Mouse (Mus musculus) embryonic facial prominence, embryonic 12.5 days (tissue): ENCODE data around the gene Plcb1. TPM values are rescaled to one million over a fixed set of nuclear protein-coding genes. Genes with fewer than 3 reads are reported as not detected.

Experiments
- ATAC-seq: fragments of 200-750 bp; cut with Nextera tagmentation; 2 replicates; pipeline ENCODE4 v1.8.0; 2017; ENCODE audit not compliant: insufficient number of reproducible peaks, insufficient read depth, low FRiP score, low TSS enrichment
- H3K27ac ChIP-seq: fragments of 300-500 bp; sonication (generic); 2 replicates; pipeline ENCODE4 v1.5.1; 2016; ENCODE audit warnings: mild to moderate bottlenecking
- H3K27me3 ChIP-seq: fragments of 300-500 bp; sonication (generic); 2 replicates; pipeline ENCODE4 v1.6.1; 2016; ENCODE audit warnings: mild to moderate bottlenecking, moderate library complexity
- H3K36me3 ChIP-seq: fragments of 300-500 bp; sonication (generic); 2 replicates; pipeline ENCODE4 v1.6.1; 2016; ENCODE audit warnings: mild to moderate bottlenecking
- H3K4me1 ChIP-seq: fragments of 300-500 bp; sonication (generic); 2 replicates; pipeline ENCODE4 v1.6.1; 2016
- H3K4me2 ChIP-seq: fragments of 300-500 bp; sonication (generic); replicated peaks from 2 replicates; pipeline ENCODE4 v1.6.1; 2016; ENCODE audit warnings: mild to moderate bottlenecking, moderate library complexity
- H3K4me3 ChIP-seq: fragments of 300-500 bp; sonication (generic); 2 replicates; pipeline ENCODE4 v1.5.1; 2016; ENCODE audit warnings: mild to moderate bottlenecking
- H3K9ac ChIP-seq: fragments of 300-500 bp; sonication (generic); 2 replicates; pipeline ENCODE4 v1.6.1; 2016; ENCODE audit warnings: mild to moderate bottlenecking, moderate library complexity
- H3K9me3 ChIP-seq: fragments of 300-500 bp; sonication (generic); 2 replicates; pipeline ENCODE4 v1.6.1; 2016; ENCODE audit warnings: mild to moderate bottlenecking, moderate library complexity
- WGBS: fragments of 180-500 bp; shearing (Covaris S2); methylation state at CpG from one replicate; pipeline ENCODE4 v1.1.7; 2016; 5-methylcytosine and 5-hydroxymethylcytosine counted together
- polyA plus RNA-seq: library from polyadenylated mRNA; unstranded; fragments of >200 nt; fragmentation: Nextera tagmentation; extraction: Ambion mirVana; gene quantifications from 2 replicates; pipeline ENCODE4 v1.2.1, GENCODE M21; 2016

The Plcb1 gene
- polyA plus RNA-seq, 1 experiment from 2014 or later: 16.5 TPM

- H3K4me2 ChIP-seq: no peak overlapping the region
- H3K4me1 ChIP-seq: peaks cover 8% of the 10 kb centered on the region; the same call in 1 of the 2 replicates
- no peak overlapping the region for H3K4me3 ChIP-seq
- no peaks in the 10 kb centered on the region for H3K27me3 ChIP-seq
- no peak for ATAC-seq
- H3K9me3 ChIP-seq: no peaks in the 10 kb centered on the region
- WGBS: 9% methylated on average over 4 of the region's 4 CpGs
- no peak overlapping the region for H3K27ac ChIP-seq
- H3K9ac ChIP-seq: no peak overlapping the region
- no peaks in the 10 kb centered on the region for H3K36me3 ChIP-seq
Measured at GRCm38 (mm10) chr2:135035640-135036260, 249.9 kb downstream of the Plcb1 start.

GRCm38 (mm10) chr2:135048791-135049190, 262.9 kb downstream of the Plcb1 start:
- Histone ChIP-seq H3K9me3 (no peaks in the 10 kb centered on the region), H3K9ac (no peak overlapping the region), H3K27ac (no peak overlapping the region), H3K27me3 (no peaks in the 10 kb centered on the region), H3K4me2 (no peak overlapping the region), H3K4me1 (no peaks in the 10 kb centered on the region), H3K4me3 (no peak overlapping the region), H3K36me3 (no peaks in the 10 kb centered on the region)
- no peak for ATAC-seq
- WGBS: 69% methylated on average over 2 of the region's 2 CpGs

GRCm38 (mm10) chr2:135049283-135049682, 263.4 kb downstream of the Plcb1 start:
- Histone ChIP-seq H3K4me2 (no peak overlapping the region), H3K27ac (no peak overlapping the region), H3K36me3 (no peaks in the 10 kb centered on the region), H3K27me3 (no peaks in the 10 kb centered on the region), H3K9me3 (no peaks in the 10 kb centered on the region), H3K4me1 (no peaks in the 10 kb centered on the region), H3K9ac (no peak overlapping the region), H3K4me3 (no peak overlapping the region)
- no peak for ATAC-seq
- WGBS: 59% methylated on average over 6 of the region's 6 CpGs

GRCm38 (mm10) chr2:135051540-135052288, 265.8 kb downstream of the Plcb1 start:
- Histone ChIP-seq H3K9ac (no peak overlapping the region), H3K27me3 (no peaks in the 10 kb centered on the region), H3K4me2 (no peak overlapping the region), H3K27ac (no peak overlapping the region), H3K4me1 (no peaks in the 10 kb centered on the region), H3K4me3 (no peak overlapping the region), H3K9me3 (no peaks in the 10 kb centered on the region), H3K36me3 (no peaks in the 10 kb centered on the region)
- ATAC-seq: no peak
- WGBS: 84% methylated on average over 4 of the region's 4 CpGs

- Histone ChIP-seq H3K27me3 (no peaks in the 10 kb centered on the region), H3K36me3 (no peaks in the 10 kb centered on the region), H3K4me2 (no peak overlapping the region), H3K4me1 (no peaks in the 10 kb centered on the region), H3K9me3 (no peaks in the 10 kb centered on the region), H3K4me3 (no peak overlapping the region), H3K9ac (no peak overlapping the region), H3K27ac (no peak overlapping the region)
- WGBS: 86% methylated on average over 3 of the region's 3 CpGs
- ATAC-seq: no peak
Measured at GRCm38 (mm10) chr2:135053391-135053790, 267.5 kb downstream of the Plcb1 start.

- no peak for ATAC-seq
- Histone ChIP-seq H3K9me3 (no peaks in the 10 kb centered on the region), H3K27ac (no peak overlapping the region), H3K9ac (no peak overlapping the region), H3K4me2 (no peak overlapping the region), H3K36me3 (no peaks in the 10 kb centered on the region), H3K4me3 (no peak overlapping the region), H3K27me3 (no peaks in the 10 kb centered on the region), H3K4me1 (no peaks in the 10 kb centered on the region)
Measured at GRCm38 (mm10) chr2:135067419-135067818, 281.6 kb downstream of the Plcb1 start.

- Histone ChIP-seq H3K36me3 (no peaks in the 10 kb centered on the region), H3K27me3 (no peaks in the 10 kb centered on the region), H3K9me3 (no peaks in the 10 kb centered on the region), H3K27ac (no peak overlapping the region), H3K4me3 (no peak overlapping the region), H3K4me1 (no peaks in the 10 kb centered on the region), H3K4me2 (no peak overlapping the region), H3K9ac (no peak overlapping the region)
- WGBS: 81% methylated on average over 4 of the region's 4 CpGs
- ATAC-seq: 0 out of 2 replicates have a peak, but pooled peaks have one; percentile 15
Measured at GRCm38 (mm10) chr2:135071349-135071748, 285.5 kb downstream of the Plcb1 start.

- no peak for ATAC-seq
- Histone ChIP-seq H3K27ac (no peak overlapping the region), H3K4me1 (no peaks in the 10 kb centered on the region), H3K27me3 (no peaks in the 10 kb centered on the region), H3K9me3 (no peaks in the 10 kb centered on the region), H3K4me2 (no peak overlapping the region), H3K4me3 (no peak overlapping the region), H3K36me3 (no peaks in the 10 kb centered on the region), H3K9ac (no peak overlapping the region)
- WGBS: 71% methylated on average over 5 of the region's 5 CpGs
Measured at GRCm38 (mm10) chr2:135072503-135072902, 286.6 kb downstream of the Plcb1 start.

- no peak overlapping the region for H3K4me2 ChIP-seq
- H3K27me3 ChIP-seq: no peaks in the 10 kb centered on the region
- H3K9me3 ChIP-seq: no peaks in the 10 kb centered on the region
- no peak overlapping the region for H3K27ac ChIP-seq
- no peak overlapping the region for H3K4me3 ChIP-seq
- H3K9ac ChIP-seq: no peak overlapping the region
- ATAC-seq: no peak
- H3K36me3 ChIP-seq: no peaks in the 10 kb centered on the region
- no peaks in the 10 kb centered on the region for H3K4me1 ChIP-seq
- WGBS: 82% methylated on average over 5 of the region's 5 CpGs
Measured at GRCm38 (mm10) chr2:135073014-135073413, 287.1 kb downstream of the Plcb1 start.

GRCm38 (mm10) chr2:135075375-135075774, 289.5 kb downstream of the Plcb1 start:
- H3K27ac ChIP-seq: no peak overlapping the region
- no peak overlapping the region for H3K4me3 ChIP-seq
- H3K9me3 ChIP-seq: no peaks in the 10 kb centered on the region
- H3K36me3 ChIP-seq: no peaks in the 10 kb centered on the region
- H3K4me1 ChIP-seq: no peaks in the 10 kb centered on the region
- H3K9ac ChIP-seq: no peak overlapping the region
- no peak for ATAC-seq
- H3K4me2 ChIP-seq: no peak overlapping the region
- no peaks in the 10 kb centered on the region for H3K27me3 ChIP-seq
- 77% methylated on average over 1 of the region's 1 CpGs for WGBS

- Histone ChIP-seq H3K4me2 (no peak overlapping the region), H3K4me3 (no peak overlapping the region), H3K27me3 (no peaks in the 10 kb centered on the region), H3K36me3 (no peaks in the 10 kb centered on the region), H3K9me3 (no peaks in the 10 kb centered on the region), H3K9ac (no peak overlapping the region), H3K4me1 (no peaks in the 10 kb centered on the region), H3K27ac (no peak overlapping the region)
- whole genome bisulfite sequencing: 66% methylated on average over 5 of the region's 5 CpGs
- no peak for ATAC-seq
Measured at GRCm38 (mm10) chr2:135092588-135093162, 306.8 kb downstream of the Plcb1 start.

GRCm38 (mm10) chr2:135101292-135101691, 315.4 kb downstream of the Plcb1 start:
- no peak for ATAC-seq
- Histone ChIP-seq H3K4me1 (no peaks in the 10 kb centered on the region), H3K4me3 (no peak overlapping the region), H3K9ac (no peak overlapping the region), H3K4me2 (no peak overlapping the region), H3K27me3 (no peaks in the 10 kb centered on the region), H3K27ac (no peak overlapping the region), H3K36me3 (no peaks in the 10 kb centered on the region), H3K9me3 (no peaks in the 10 kb centered on the region)
- 39% methylated on average over 4 of the region's 4 CpGs for WGBS
